Mouse (Mus musculus): ENCODE measurements around the gene Acss3. TPM values are rescaled to one million over a fixed set of nuclear protein-coding genes. Genes with fewer than 3 reads are reported as not detected.

Acss3 gene
- total RNA-seq, 2 experiments from 2014 or later = 2.7 to 8.1 TPM

GRCm38 (mm10) chr10:107021118-107021517 lies 102.3 kb downstream of the Acss3 start:
- no peak for DNase-seq

- no peak for DNase-seq
Observed at GRCm38 (mm10) chr10:107011142-107011541, 112.3 kb downstream of the Acss3 start.

GRCm38 (mm10) chr10:106998052-106998625 lies 125.3 kb downstream of the Acss3 start:
- no peak for DNase-seq

GRCm38 (mm10) chr10:106989478-106989877 lies 134.0 kb downstream of the Acss3 start:
- DNase-seq = no peak

GRCm38 (mm10) chr10:106975193-106976141 lies 148.0 kb downstream of the Acss3 start:
- no peak for DNase-seq

GRCm38 (mm10) chr10:106959026-106959425 lies 164.4 kb downstream of the Acss3 start:
- no peak for DNase-seq

GRCm38 (mm10) chr10:106941380-106941779 lies 182.1 kb downstream of the Acss3 start:
- no peak for DNase-seq

GRCm38 (mm10) chr10:106939441-106939840 lies 184.0 kb downstream of the Acss3 start:
- no peak for DNase-seq

GRCm38 (mm10) chr10:106938851-106939250 lies 184.6 kb downstream of the Acss3 start:
- no peak for DNase-seq

- DNase-seq = no peak
Observed at GRCm38 (mm10) chr10:106936996-106937395, 186.5 kb downstream of the Acss3 start.

- peak in 1 of 2 experiments; percentile 35 for DNase-seq
Observed at GRCm38 (mm10) chr10:106932571-106933073, 190.8 kb downstream of the Acss3 start.

- DNase-seq = no peak
Observed at GRCm38 (mm10) chr10:106928576-106929332, 194.7 kb downstream of the Acss3 start.

- no peak for DNase-seq
Observed at GRCm38 (mm10) chr10:106924798-106925197, 198.7 kb downstream of the Acss3 start.

- DNase-seq = no peak
Observed at GRCm38 (mm10) chr10:106924334-106924733, 199.1 kb downstream of the Acss3 start.

- DNase-seq = no peak
Observed at GRCm38 (mm10) chr10:106914822-106915221, 208.6 kb downstream of the Acss3 start.

GRCm38 (mm10) chr10:106914275-106914674 lies 209.2 kb downstream of the Acss3 start:
- no peak for DNase-seq

GRCm38 (mm10) chr10:106913032-106913431 lies 210.4 kb downstream of the Acss3 start:
- no peak for DNase-seq

GRCm38 (mm10) chr10:106910108-106910507 lies 213.4 kb downstream of the Acss3 start:
- DNase-seq = no peak

GRCm38 (mm10) chr10:106896351-106896750 lies 227.1 kb downstream of the Acss3 start:
- no peak for DNase-seq

All from heart, adult 18-20 months (tissue).